Mouse (Mus musculus): Measurements from ENCODE around the gene Olfr692. TPM values are rescaled to one million over a fixed set of nuclear protein-coding genes. Genes with fewer than 3 reads are reported as not detected.
"Not testable (repeated sequence)": the region's sequence is repeated elsewhere in the genome, so short reads cannot be mapped to it uniquely, and the experiment has no call there.

The Olfr692 gene
- polyA plus RNA-seq, 1 experiment from 2014 or later: not detected

GRCm38 (mm10) chr7:105404268-105404667 lies 36.2 kb downstream of the Olfr692 start, which contains the start of gene Cnga4:
Gene Cnga4, plus strand, starts transcription at chr7:105404568.
- no peaks in the 10 kb centered on the region for H3K27me3 ChIP-seq (ENCODE audit: insufficient read depth, low read length)
- H3K4me1 ChIP-seq (ENCODE audit: insufficient read depth): no peaks in the 10 kb centered on the region
- H3K9ac ChIP-seq: no peak within 1 kb of the TSS
- no peak within 1 kb of the TSS for H3K4me2 ChIP-seq
- ATAC-seq (ENCODE audit: insufficient read depth): no peak
- DNase-seq: no peak
- H3K36me3 ChIP-seq (ENCODE audit: insufficient read depth): no peaks in the 10 kb centered on the region
- WGBS: 63% methylated on average over 5 of the region's 5 CpGs
- H3K4me3 ChIP-seq (ENCODE audit: low read depth, low read length): no peak within 1 kb of the TSS
- TF ChIP-seq CTCF (IDR thresholded peaks at IDR 0.05; ENCODE audit: low read depth): no peak
- no peak within 1 kb of the TSS for H3K27ac ChIP-seq (ENCODE audit: low read depth)
- no peaks in the 10 kb centered on the region for H3K9me3 ChIP-seq (ENCODE audit: low read depth, low read length)

- H3K36me3 ChIP-seq (ENCODE audit: insufficient read depth): no peaks in the 10 kb centered on the region
- H3K4me1 ChIP-seq (ENCODE audit: insufficient read depth): no peaks in the 10 kb centered on the region
- no peak overlapping the region for H3K27ac ChIP-seq (ENCODE audit: low read depth)
- DNase-seq (no peak), ATAC-seq (ENCODE audit: insufficient read depth) (no peak)
- H3K9ac ChIP-seq: no peak overlapping the region
- TF ChIP-seq CTCF (IDR thresholded peaks at IDR 0.05; ENCODE audit: low read depth): no peak
- H3K4me3 ChIP-seq (ENCODE audit: low read depth, low read length): no peak overlapping the region
- WGBS: 56% methylated on average over 1 of the region's 1 CpGs
- H3K9me3 ChIP-seq (ENCODE audit: low read depth, low read length): no peaks in the 10 kb centered on the region
- no peaks in the 10 kb centered on the region for H3K27me3 ChIP-seq (ENCODE audit: insufficient read depth, low read length)
- H3K4me2 ChIP-seq: no peak overlapping the region
Measured at GRCm38 (mm10) chr7:105406322-105406721, 38.3 kb downstream of the Olfr692 start.

GRCm38 (mm10) chr7:105411874-105412632 lies 44.0 kb downstream of the Olfr692 start:
- DNase-seq: peak; percentile 84
- H3K9ac ChIP-seq; H3K36me3 ChIP-seq (ENCODE audit: insufficient read depth); H3K4me1 ChIP-seq (ENCODE audit: insufficient read depth); H3K4me2 ChIP-seq; H3K4me3 ChIP-seq (ENCODE audit: low read depth, low read length); H3K27me3 ChIP-seq (ENCODE audit: insufficient read depth, low read length); H3K27ac ChIP-seq (ENCODE audit: low read depth); H3K9me3 ChIP-seq (ENCODE audit: low read depth, low read length): not testable (repeated sequence)
- TF ChIP-seq CTCF (IDR thresholded peaks at IDR 0.05; ENCODE audit: low read depth): peak; percentile 89
- WGBS: 49% methylated on average over 8 of the region's 8 CpGs
- peak; percentile 73 for ATAC-seq (ENCODE audit: insufficient read depth)

GRCm38 (mm10) chr7:105414385-105414784 lies 46.4 kb downstream of the Olfr692 start:
- no peak overlapping the region for H3K9ac ChIP-seq
- no peaks in the 10 kb centered on the region for H3K36me3 ChIP-seq (ENCODE audit: insufficient read depth)
- no peak overlapping the region for H3K4me3 ChIP-seq (ENCODE audit: low read depth, low read length)
- DNase-seq: no peak
- no peak for TF ChIP-seq CTCF (IDR thresholded peaks at IDR 0.05; ENCODE audit: low read depth)
- 55% methylated on average over 6 of the region's 6 CpGs for WGBS
- H3K4me2 ChIP-seq: no peak overlapping the region
- H3K4me1 ChIP-seq (ENCODE audit: insufficient read depth): no peaks in the 10 kb centered on the region
- ATAC-seq (ENCODE audit: insufficient read depth): no peak
- no peak overlapping the region for H3K27ac ChIP-seq (ENCODE audit: low read depth)
- no peaks in the 10 kb centered on the region for H3K27me3 ChIP-seq (ENCODE audit: insufficient read depth, low read length)
- no peaks in the 10 kb centered on the region for H3K9me3 ChIP-seq (ENCODE audit: low read depth, low read length)

- Histone ChIP-seq H3K9me3 (ENCODE audit: low read depth, low read length) (no peaks in the 10 kb centered on the region), H3K27me3 (ENCODE audit: insufficient read depth, low read length) (no peaks in the 10 kb centered on the region), H3K9ac (no peak overlapping the region), H3K4me1 (ENCODE audit: insufficient read depth) (no peaks in the 10 kb centered on the region), H3K4me2 (no peak overlapping the region), H3K36me3 (ENCODE audit: insufficient read depth) (no peaks in the 10 kb centered on the region), H3K4me3 (ENCODE audit: low read depth, low read length) (no peak overlapping the region), H3K27ac (ENCODE audit: low read depth) (no peak overlapping the region)
- TF ChIP-seq CTCF (IDR thresholded peaks at IDR 0.05; ENCODE audit: low read depth): no peak
- 81% methylated on average over 7 of the region's 7 CpGs for WGBS
- no peak for ATAC-seq (ENCODE audit: insufficient read depth)
- DNase-seq: no peak
Measured at GRCm38 (mm10) chr7:105416529-105416928, 48.5 kb downstream of the Olfr692 start.

GRCm38 (mm10) chr7:105418106-105418505 lies 50.1 kb downstream of the Olfr692 start:
- no peak for TF ChIP-seq CTCF (IDR thresholded peaks at IDR 0.05; ENCODE audit: low read depth)
- ATAC-seq (ENCODE audit: insufficient read depth) (no peak), DNase-seq (no peak)
- Histone ChIP-seq H3K4me2 (no peak overlapping the region), H3K36me3 (ENCODE audit: insufficient read depth) (no peaks in the 10 kb centered on the region), H3K4me1 (ENCODE audit: insufficient read depth) (no peaks in the 10 kb centered on the region), H3K4me3 (ENCODE audit: low read depth, low read length) (no peak overlapping the region), H3K27me3 (ENCODE audit: insufficient read depth, low read length) (no peaks in the 10 kb centered on the region), H3K9me3 (ENCODE audit: low read depth, low read length) (no peaks in the 10 kb centered on the region), H3K9ac (no peak overlapping the region), H3K27ac (ENCODE audit: low read depth) (no peak overlapping the region)
- 81% methylated on average over 5 of the region's 5 CpGs for WGBS

Other genes with a start within 250 kb of the Olfr692 start
- not detected in 2 replicates for gene Olfr683, start 221.2 kb upstream of the Olfr692 start, polyA plus RNA-seq (2014; fragmentation: Nextera tagmentation; extraction: Ambion mirVana)
- not detected in 2 replicates for gene Olfr684, start 204.6 kb upstream of the Olfr692 start, polyA plus RNA-seq (2014; fragmentation: Nextera tagmentation; extraction: Ambion mirVana)
- gene Olfr685, start 182.2 kb upstream of the Olfr692 start, polyA plus RNA-seq (2014; fragmentation: Nextera tagmentation; extraction: Ambion mirVana): not detected in 2 replicates
- gene Olfr686, start 160.7 kb upstream of the Olfr692 start, polyA plus RNA-seq (2014; fragmentation: Nextera tagmentation; extraction: Ambion mirVana): not detected in 2 replicates
- gene Olfr688, start 80.1 kb upstream of the Olfr692 start, polyA plus RNA-seq (2014; fragmentation: Nextera tagmentation; extraction: Ambion mirVana): not detected in 2 replicates
- gene Olfr689, start 57.1 kb upstream of the Olfr692 start, polyA plus RNA-seq (2014; fragmentation: Nextera tagmentation; extraction: Ambion mirVana): not detected in 2 replicates
- not detected in 2 replicates for gene Olfr690, start 34.1 kb upstream of the Olfr692 start, polyA plus RNA-seq (2014; fragmentation: Nextera tagmentation; extraction: Ambion mirVana)
- gene Olfr691, start 26.0 kb upstream of the Olfr692 start, polyA plus RNA-seq (2014; fragmentation: Nextera tagmentation; extraction: Ambion mirVana): not detected in 2 replicates
- not detected in 2 replicates for gene Gm5901, start 6.8 kb downstream of the Olfr692 start, polyA plus RNA-seq (2014; fragmentation: Nextera tagmentation; extraction: Ambion mirVana)
- 41.9 and 42.3 TPM in 2 replicates for gene Fam160a2, start 31.8 kb downstream of the Olfr692 start, polyA plus RNA-seq (2014; fragmentation: Nextera tagmentation; extraction: Ambion mirVana)
- gene Cnga4, start 36.3 kb downstream of the Olfr692 start, polyA plus RNA-seq (2014; fragmentation: Nextera tagmentation; extraction: Ambion mirVana): 0.07 TPM in 1 of 2 replicates, not detected in the other
- 0.25 and 0.39 TPM in 2 replicates for gene Cckbr, start 57.5 kb downstream of the Olfr692 start, polyA plus RNA-seq (2014; fragmentation: Nextera tagmentation; extraction: Ambion mirVana)
- gene Cavin3, start 114.1 kb downstream of the Olfr692 start, polyA plus RNA-seq (2014; fragmentation: Nextera tagmentation; extraction: Ambion mirVana): 96.0 and 96.1 TPM in 2 replicates
- 38.7 and 38.9 TPM in 2 replicates for gene Smpd1, start 186.1 kb downstream of the Olfr692 start, polyA plus RNA-seq (2014; fragmentation: Nextera tagmentation; extraction: Ambion mirVana)
- 36.6 and 37.6 TPM in 2 replicates for gene Apbb1, start 213.4 kb downstream of the Olfr692 start, polyA plus RNA-seq (2014; fragmentation: Nextera tagmentation; extraction: Ambion mirVana)
- 0.57 and 0.59 TPM in 2 replicates for gene Hpx, start 231.9 kb downstream of the Olfr692 start, polyA plus RNA-seq (2014; fragmentation: Nextera tagmentation; extraction: Ambion mirVana)

Measured in lung, embryonic 14.5 days (tissue).